Mouse (Mus musculus) c-Kit-positive CD71-negative TER-119-negative erythroid progenitor cells, embryonic 14.5 days (primary cell): Measurements from ENCODE around the gene Gjb2.
A peak's percentile ranks its signal among the peaks of the same experiment; 100 is the strongest.

ENCODE experiments used
- DNase-seq: peaks from one replicate; pipeline ENCODE4 v3.0.0-alpha.2; 2013; ENCODE audit warnings: low read depth

Gjb2 gene

GRCm38 (mm10) chr14:57104106-57105023 is at the start of gene Gjb2:
TSS of gene Gjb2 (minus strand) at chr14:57104702.
- no peak for DNase-seq

- no peak for DNase-seq
Observed at GRCm38 (mm10) chr14:57145741-57146140, 41.2 kb upstream of the Gjb2 start.

- no peak for DNase-seq
Observed at GRCm38 (mm10) chr14:57135265-57135664, 30.8 kb upstream of the Gjb2 start.

GRCm38 (mm10) chr14:57133161-57133661 is 28.7 kb upstream of the Gjb2 start, which contains the start of gene Gjb6:
TSS of gene Gjb6 (minus strand) at chr14:57133611.
- DNase-seq: no peak

- no peak for DNase-seq
Observed at GRCm38 (mm10) chr14:57127383-57127782, 22.9 kb upstream of the Gjb2 start.

- no peak for DNase-seq
Observed at GRCm38 (mm10) chr14:57122295-57122694, 17.8 kb upstream of the Gjb2 start.

GRCm38 (mm10) chr14:57115823-57116544 is 11.5 kb upstream of the Gjb2 start, which contains the start of gene Gm4491:
TSS of gene Gm4491 (minus strand) at chr14:57115883.
- no peak for DNase-seq

GRCm38 (mm10) chr14:57109194-57109593 is 4.7 kb upstream of the Gjb2 start:
- DNase-seq: peak; percentile 54

GRCm38 (mm10) chr14:57107916-57108315 is 3.4 kb upstream of the Gjb2 start:
- DNase-seq: no peak

GRCm38 (mm10) chr14:57107091-57107490 is 2.6 kb upstream of the Gjb2 start:
- DNase-seq: no peak

GRCm38 (mm10) chr14:57105721-57106120 is 1.2 kb upstream of the Gjb2 start:
- DNase-seq: no peak

GRCm38 (mm10) chr14:57105111-57105510 is 609 bp upstream of the Gjb2 start:
- DNase-seq: no peak

GRCm38 (mm10) chr14:57103711-57104105 is 794 bp downstream of the Gjb2 start:
- DNase-seq: no peak

GRCm38 (mm10) chr14:57103121-57103520 is 1.4 kb downstream of the Gjb2 start:
- no peak for DNase-seq

- no peak for DNase-seq
Observed at GRCm38 (mm10) chr14:57101623-57102022, 2.9 kb downstream of the Gjb2 start.

GRCm38 (mm10) chr14:57095855-57096254 is 8.6 kb downstream of the Gjb2 start:
- no peak for DNase-seq

GRCm38 (mm10) chr14:57093029-57093428 is 11.5 kb downstream of the Gjb2 start:
- DNase-seq: peak; percentile 53

GRCm38 (mm10) chr14:57090001-57090400 is 14.5 kb downstream of the Gjb2 start:
- no peak for DNase-seq

GRCm38 (mm10) chr14:57089107-57089506 is 15.4 kb downstream of the Gjb2 start:
- DNase-seq: no peak

GRCm38 (mm10) chr14:57084180-57084668 is 20.3 kb downstream of the Gjb2 start:
- DNase-seq: no peak

GRCm38 (mm10) chr14:57082863-57083262 is 21.6 kb downstream of the Gjb2 start:
- DNase-seq: no peak

GRCm38 (mm10) chr14:57075537-57075936 is 29.0 kb downstream of the Gjb2 start:
- no peak for DNase-seq

- peak; percentile 59 for DNase-seq
Observed at GRCm38 (mm10) chr14:57069906-57070305, 34.6 kb downstream of the Gjb2 start.
